Mouse (Mus musculus) lung, postnatal 0 days (tissue): ENCODE measurements around the gene Trappc6a.

Source experiments
- CTCF ChIP-seq: IDR thresholded peaks from 2 replicates; pipeline ENCODE4 v1.5.1; 2016; ENCODE audit warnings: antibody characterized with exemption, mild to moderate bottlenecking
- EP300 ChIP-seq: IDR thresholded peaks from 2 replicates; pipeline ENCODE4 v1.6.1; 2016; ENCODE audit warnings: antibody characterized with exemption, mild to moderate bottlenecking, control low read depth

GRCm38 (mm10) chr7:19546007-19546406 is 37.8 kb downstream of the Trappc6a start:
- TF ChIP-seq CTCF: no peak
- TF ChIP-seq EP300: peak; percentile 32; the same call in 1 of the 2 replicates
